ENCODE assay signal across 7 mouse cellular contexts in genomic region chr10:81356352-81356990, GRCm38 (mm10). TPM values are rescaled to one million over a fixed set of nuclear protein-coding genes. Genes with fewer than 3 reads are reported as not detected.
DNase-seq lines count a peak whose midpoint lies in the region; ATAC-seq and TF ChIP-seq lines count a peak whose summit lies in the region.

No protein-coding gene starts in this region.

- in situ Hi-C loops in ES-E14 (cut with MboI; ENCODE audit: low sequenced_read_pairs in 2 of 2, unreplicated experiment in 2 of 2): no loop called here

- H3K27ac ChIP-seq in ES-E14 (ENCODE audit: insufficient read depth, low read depth, low read length, poor library complexity, severe bottlenecking): peak overlapping the region; percentile 94
- H3K27ac ChIP-seq in hindbrain, embryonic 11.5 days (ENCODE audit: low read depth, low read length): no peak overlapping the region
- no peak overlapping the region for H3K27ac ChIP-seq in lung, embryonic 16.5 days (ENCODE audit: low read length)
- H3K27ac ChIP-seq in stomach, postnatal 0 days (replicated peaks): peak overlapping the region; percentile 8; the same call in 1 of the 2 replicates

- ATAC-seq in hindbrain, embryonic 11.5 days (ENCODE audit: low FRiP score): peak; percentile 2; the same call in 1 of the 2 replicates
- no peak for ATAC-seq in lung, embryonic 16.5 days (ENCODE audit: low read depth)
- ATAC-seq in stomach, postnatal 0 days (ENCODE audit: low FRiP score, low TSS enrichment): no peak

- 61% methylated on average over 12 of the region's 12 CpGs for WGBS in hindbrain, embryonic 11.5 days
- WGBS in lung, embryonic 16.5 days: 52% methylated on average over 12 of the region's 12 CpGs
- 60% methylated on average over 12 of the region's 12 CpGs for WGBS in stomach, postnatal 0 days

- H3K4me3 ChIP-seq in C2C12 (ENCODE audit: insufficient read depth, poor library complexity, severe bottlenecking) (no peak overlapping the region), ES-E14 (ENCODE audit: insufficient read depth in 1 of 2, low read depth in 1 of 2, low read length in 2 of 2, poor library complexity in 1 of 2, severe bottlenecking in 1 of 2) (peak overlapping the region; percentile 77 to 79)
- no peak overlapping the region; the same call in 1 of the 2 replicates for H3K4me3 ChIP-seq in hindbrain, embryonic 11.5 days (ENCODE audit: low read depth, low read length)
- H3K4me3 ChIP-seq in lung, embryonic 16.5 days (ENCODE audit: low read length): no peak overlapping the region; the same call in 1 of the 2 replicates
- no peak overlapping the region for H3K4me3 ChIP-seq in stomach, postnatal 0 days (ENCODE audit: low read depth, low read length)

- no peaks in the 10 kb centered on the region for H3K79me3 ChIP-seq in C2C12 (ENCODE audit: low read depth)

- no peaks in the 10 kb centered on the region for H3K9me3 ChIP-seq in ES-E14 (ENCODE audit: control insufficient read depth, insufficient read depth, low read depth, low read length)
- H3K9me3 ChIP-seq in hindbrain, embryonic 11.5 days (ENCODE audit: control insufficient read depth, low read length): no peaks in the 10 kb centered on the region
- H3K9me3 ChIP-seq in lung, embryonic 16.5 days (ENCODE audit: control insufficient read depth, low read length): no peaks in the 10 kb centered on the region
- H3K9me3 ChIP-seq in stomach, postnatal 0 days (ENCODE audit: control insufficient read depth, low read length): no peaks in the 10 kb centered on the region

- peaks cover 15 to 37% of the 10 kb centered on the region in 2 experiments; a peak in 3 of 4 replicates for H3K4me1 ChIP-seq in ES-E14 (ENCODE audit: control insufficient read depth in 2 of 2, insufficient read depth in 2 of 2, low read length in 2 of 2, poor library complexity in 1 of 2)
- H3K4me1 ChIP-seq in hindbrain, embryonic 11.5 days (replicated peaks; ENCODE audit: control insufficient read depth, insufficient read depth, low read length): peaks cover 9% of the 10 kb centered on the region; the same call in 1 of the 2 replicates
- peaks cover 27% of the 10 kb centered on the region for H3K4me1 ChIP-seq in lung, embryonic 16.5 days (replicated peaks; ENCODE audit: control insufficient read depth, insufficient read depth, low read length)
- peaks cover 4% of the 10 kb centered on the region for H3K4me1 ChIP-seq in stomach, postnatal 0 days (replicated peaks; ENCODE audit: control insufficient read depth, insufficient read depth)

- no peaks in the 10 kb centered on the region for H3K79me2 ChIP-seq in C2C12 (ENCODE audit: control insufficient read depth, insufficient read depth)

- no peak for DNase-seq in ES-E14 (ENCODE audit: low read depth, low spot score)
- DNase-seq in hindbrain, embryonic 11.5 days (ENCODE audit: low spot score): no peak
- no peak for DNase-seq in stomach, postnatal 0 days (ENCODE audit: low spot score)
- DNase-seq in gastrocnemius, adult 18-20 months (ENCODE audit: low spot score): no peak
- DNase-seq in right cerebral cortex, postnatal 4 days: no peak

- no peak for TF ChIP-seq EP300 in stomach, postnatal 0 days (optimal IDR thresholded peaks at IDR 0.05)

- no peak overlapping the region for H3K4me2 ChIP-seq in hindbrain, embryonic 11.5 days (replicated peaks; ENCODE audit: low read depth, low read length)
- peak overlapping the region; percentile 99 for H3K4me2 ChIP-seq in lung, embryonic 16.5 days (ENCODE audit: low read depth, low read length)
- peak overlapping the region; percentile 98; the same call in 1 of the 2 replicates for H3K4me2 ChIP-seq in stomach, postnatal 0 days (replicated peaks; ENCODE audit: low read depth)

- H3K36me3 ChIP-seq in C2C12 (ENCODE audit: control insufficient read depth, insufficient read depth) (no peaks in the 10 kb centered on the region), ES-E14 (ENCODE audit: control insufficient read depth, insufficient read depth, low read length, poor library complexity, severe bottlenecking) (peaks cover 11% of the 10 kb centered on the region; the same call in 1 of the 2 replicates)
- H3K36me3 ChIP-seq in hindbrain, embryonic 11.5 days (ENCODE audit: control insufficient read depth, insufficient read depth, low read length): no peaks in the 10 kb centered on the region
- no peaks in the 10 kb centered on the region for H3K36me3 ChIP-seq in lung, embryonic 16.5 days (ENCODE audit: control insufficient read depth, insufficient read depth, low read length)
- H3K36me3 ChIP-seq in stomach, postnatal 0 days (ENCODE audit: control insufficient read depth, insufficient read depth, low read length): no peaks in the 10 kb centered on the region

- no peak for TF ChIP-seq CTCF in C2C12 (IDR thresholded peaks at IDR 0.05; ENCODE audit: control insufficient read depth, insufficient read depth, insufficient read length)
- no peak for TF ChIP-seq CTCF in stomach, postnatal 0 days (IDR thresholded peaks at IDR 0.05; ENCODE audit: low read depth)

- no peaks in the 10 kb centered on the region for H3K27me3 ChIP-seq in C2C12 (ENCODE audit: control insufficient read depth, insufficient read depth, insufficient read length)
- no peaks in the 10 kb centered on the region; the same call in 1 of the 2 replicates for H3K27me3 ChIP-seq in hindbrain, embryonic 11.5 days (ENCODE audit: control insufficient read depth, insufficient read depth, low read length)
- no peaks in the 10 kb centered on the region for H3K27me3 ChIP-seq in lung, embryonic 16.5 days (ENCODE audit: control insufficient read depth, insufficient read depth, low read depth, low read length)
- H3K27me3 ChIP-seq in stomach, postnatal 0 days (ENCODE audit: control insufficient read depth, insufficient read depth, low read length): no peaks in the 10 kb centered on the region

- peak overlapping the region; percentile 53 for H3K9ac ChIP-seq in ES-E14 (ENCODE audit: insufficient read depth, low read depth, low read length, poor library complexity, severe bottlenecking)
- no peak overlapping the region for H3K9ac ChIP-seq in hindbrain, embryonic 11.5 days (ENCODE audit: low read depth, low read length)
- H3K9ac ChIP-seq in lung, embryonic 16.5 days (ENCODE audit: low read length): no peak overlapping the region
- peak overlapping the region; percentile 18; the same call in 1 of the 2 replicates for H3K9ac ChIP-seq in stomach, postnatal 0 days (ENCODE audit: low read length)

- peak overlapping the region; percentile 23 for H3ac ChIP-seq in C2C12 (ENCODE audit: control insufficient read depth, insufficient read length, low read depth)

TF ChIP-seq in C2C12, 6 proteins besides CTCF, POLR2A, EP300 and RAD21 (continues in another document):
- TF ChIP-seq USF1 (IDR thresholded peaks at IDR 0.05; ENCODE audit: low read depth) (no peak), MYOG (IDR thresholded peaks at IDR 0.05; ENCODE audit: control insufficient read depth, extremely low read depth, insufficient read length) (no peak), FOSL1 (IDR thresholded peaks at IDR 0.05; ENCODE audit: insufficient read depth, low read length, poor library complexity, severe bottlenecking) (no peak), MYOD1 (IDR thresholded peaks at IDR 0.05; ENCODE audit: control insufficient read depth, insufficient read length, low read depth) (no peak)

TF ChIP-seq in ES-E14, 5 proteins besides CTCF, POLR2A, EP300 and RAD21:
- TF ChIP-seq HCFC1 (IDR thresholded peaks at IDR 0.05; ENCODE audit: borderline replicate concordance, insufficient read depth, low read length) (no peak), MAFK (IDR thresholded peaks at IDR 0.05; ENCODE audit: insufficient read depth, low read depth, low read length) (no peak), ZNF384 (IDR thresholded peaks at IDR 0.05; ENCODE audit: low read depth, low read length) (no peak), CHD2 (IDR thresholded peaks at IDR 0.05; ENCODE audit: low read depth, low read length) (no peak)

RNA-seq across cellular contexts. Expression of gene Mfsd12, which starts 0.8 kb away (rescaled TPM):
- polyA plus RNA-seq in C2C12 (2012; fragmentation: generic; extraction: Trizol): 8.2 TPM
- total RNA-seq in ES-E14 (2012; rRNA removed): 28.7 and 46.1 TPM in 2 replicates
- polyA plus RNA-seq in hindbrain, embryonic 11.5 days (2014; fragmentation: Nextera tagmentation; extraction: Ambion mirVana): 3.9 and 4.6 TPM in 2 replicates
- 13.7 and 13.9 TPM in 2 replicates for polyA plus RNA-seq in lung, embryonic 16.5 days (2015; fragmentation: Nextera tagmentation; extraction: Ambion mirVana)
- polyA plus RNA-seq in stomach, postnatal 0 days (2015; fragmentation: Nextera tagmentation; extraction: Ambion mirVana): 7.4 and 7.9 TPM in 2 replicates
- 1 to 10 TPM; 2.3 to 2.8 TPM for total RNA-seq in gastrocnemius, adult 18-20 months (2021)

RNA-seq across cellular contexts. Expression of gene Hmg20b, which starts 6.2 kb away (rescaled TPM):
- polyA plus RNA-seq in C2C12 (2012; fragmentation: generic; extraction: Trizol): 89.0 TPM
- total RNA-seq in ES-E14 (2012; rRNA removed): 43.5 and 55.9 TPM in 2 replicates
- 90.2 and 100 TPM in 2 replicates for polyA plus RNA-seq in hindbrain, embryonic 11.5 days (2014; fragmentation: Nextera tagmentation; extraction: Ambion mirVana)
- polyA plus RNA-seq in lung, embryonic 16.5 days (2015; fragmentation: Nextera tagmentation; extraction: Ambion mirVana): 90.6 and 93.2 TPM in 2 replicates
- polyA plus RNA-seq in stomach, postnatal 0 days (2015; fragmentation: Nextera tagmentation; extraction: Ambion mirVana): 72.2 and 77.9 TPM in 2 replicates
- total RNA-seq in gastrocnemius, adult 18-20 months (2021): 10 to 100 TPM; 14.7 to 19.6 TPM

RNA-seq across cellular contexts. Expression of gene 4930404N11Rik, which starts 9.1 kb away (rescaled TPM):
- 0.51 TPM for polyA plus RNA-seq in C2C12 (2012; fragmentation: generic; extraction: Trizol)
- total RNA-seq in ES-E14 (2012; rRNA removed): 9.4 and 19.1 TPM in 2 replicates
- 0.47 TPM in 1 of 2 replicates, not detected in the other for polyA plus RNA-seq in hindbrain, embryonic 11.5 days (2014; fragmentation: Nextera tagmentation; extraction: Ambion mirVana)
- 2.0 and 2.2 TPM in 2 replicates for polyA plus RNA-seq in lung, embryonic 16.5 days (2015; fragmentation: Nextera tagmentation; extraction: Ambion mirVana)
- polyA plus RNA-seq in stomach, postnatal 0 days (2015; fragmentation: Nextera tagmentation; extraction: Ambion mirVana): 16.5 and 17.5 TPM in 2 replicates
- total RNA-seq in gastrocnemius, adult 18-20 months (2021): under 1 TPM; 0.23 to 0.66 TPM

RNA-seq across cellular contexts. Expression of gene Gipc3, which starts 13.4 kb away (rescaled TPM):
- 0.08 TPM for polyA plus RNA-seq in C2C12 (2012; fragmentation: generic; extraction: Trizol)
- total RNA-seq in ES-E14 (2012; rRNA removed): 0.09 and 0.16 TPM in 2 replicates
- polyA plus RNA-seq in hindbrain, embryonic 11.5 days (2014; fragmentation: Nextera tagmentation; extraction: Ambion mirVana): not detected in 2 replicates
- 0.05 and 0.10 TPM in 2 replicates for polyA plus RNA-seq in lung, embryonic 16.5 days (2015; fragmentation: Nextera tagmentation; extraction: Ambion mirVana)
- 0.06 and 0.10 TPM in 2 replicates for polyA plus RNA-seq in stomach, postnatal 0 days (2015; fragmentation: Nextera tagmentation; extraction: Ambion mirVana)
- total RNA-seq in gastrocnemius, adult 18-20 months (2021): 1 to 10 TPM in 1 of 2 experiments, under 1 TPM in 1; 0.39 to 1.4 TPM

RNA-seq across cellular contexts. Expression of gene Fzr1, which starts 21.8 kb away (rescaled TPM):
- 61.6 TPM for polyA plus RNA-seq in C2C12 (2012; fragmentation: generic; extraction: Trizol)
- 63.0 and 94.5 TPM in 2 replicates for total RNA-seq in ES-E14 (2012; rRNA removed)
- polyA plus RNA-seq in hindbrain, embryonic 11.5 days (2014; fragmentation: Nextera tagmentation; extraction: Ambion mirVana): 83.0 and 92.1 TPM in 2 replicates
- polyA plus RNA-seq in lung, embryonic 16.5 days (2015; fragmentation: Nextera tagmentation; extraction: Ambion mirVana): 95.4 and 105 TPM in 2 replicates
- polyA plus RNA-seq in stomach, postnatal 0 days (2015; fragmentation: Nextera tagmentation; extraction: Ambion mirVana): 51.4 and 51.6 TPM in 2 replicates
- total RNA-seq in gastrocnemius, adult 18-20 months (2021): 10 to 100 TPM; 15.3 to 15.4 TPM

Comparison
In these comparisons a context has a peak if more than half of its experiments do, and no peak if none do; other contexts are left out.
1. H3K4me3 ChIP-seq: peak in ES-E14 (2 of 2); none in C2C12 (single experiment), hindbrain, embryonic 11.5 days (single experiment), lung, embryonic 16.5 days (single experiment) and stomach, postnatal 0 days (single experiment).
2. H3K27ac ChIP-seq: peak in ES-E14 (single experiment) and stomach, postnatal 0 days (single experiment); none in hindbrain, embryonic 11.5 days (single experiment) and lung, embryonic 16.5 days (single experiment).
3. H3K9ac ChIP-seq: peak in ES-E14 (single experiment) and stomach, postnatal 0 days (single experiment); none in hindbrain, embryonic 11.5 days (single experiment) and lung, embryonic 16.5 days (single experiment).